Mouse (Mus musculus): Measurements from ENCODE around the gene Dip2a.

DNA sequence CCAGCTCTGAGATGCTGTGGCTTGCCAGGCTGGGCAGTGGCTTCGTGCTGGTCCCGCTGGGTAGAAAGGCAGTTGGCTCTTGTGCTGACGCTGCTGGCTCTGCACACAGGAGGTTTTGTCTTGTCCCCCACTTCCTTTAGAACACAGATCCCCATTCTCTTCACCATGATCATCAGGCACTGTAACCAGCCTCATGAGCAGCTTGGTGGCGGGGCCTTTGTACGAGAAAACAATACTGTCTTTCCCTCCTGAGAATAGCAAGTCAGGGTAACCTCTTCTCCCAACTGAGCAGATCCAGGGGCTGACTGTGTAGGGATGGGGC is 96.5 kb downstream of the Dip2a start:
- TF ChIP-seq CTCF (IDR thresholded peaks at IDR 0.05; ENCODE audit: extremely low read depth, insufficient read length, insufficient replicate concordance, low read depth, low read length) (no peak), POLR2A (IDR thresholded peaks at IDR 0.05; ENCODE audit: low read depth, low read length) (no peak)
